ENCODE assay signal across 19 mouse cellular contexts in the genomic region with DNA sequence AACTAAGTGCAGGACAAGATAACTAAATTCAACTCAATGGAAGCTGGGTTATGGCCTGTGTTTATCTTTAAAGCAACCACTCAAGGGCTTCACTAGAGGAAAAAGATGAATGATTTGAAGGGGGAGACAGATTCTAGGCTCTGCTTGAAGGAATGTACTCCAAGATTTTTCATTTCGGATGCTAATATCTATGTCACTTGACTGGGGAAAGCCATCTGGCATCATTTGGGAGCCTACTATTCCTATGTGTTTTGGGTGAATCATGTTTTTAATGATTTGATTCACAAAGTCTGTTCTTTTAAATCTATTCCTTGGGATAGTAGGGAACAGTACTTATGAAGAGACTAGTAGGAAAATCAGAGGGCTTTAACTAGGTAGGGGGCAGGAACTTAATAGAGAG.
A peak's percentile ranks its signal among the peaks of the same experiment; 100 is the strongest.
DNase-seq lines count a peak whose midpoint lies in the region; ATAC-seq lines count a peak whose summit lies in the region.
"Had no signal": no experiment of that assay in that cellular context is flagged by ENCODE, and none has a peak within 500 bp of the region (broad histone marks: within the 10 kb centered on the region; RNA-seq: fewer than 3 reads in every experiment).

No protein-coding gene starts in this region.

- no peak overlapping the region for H3K4me3 ChIP-seq in forebrain, embryonic 14.5 days (ENCODE audit: low read depth, low read length)
- H3K4me3 ChIP-seq in forebrain, embryonic 12.5 days (replicated peaks), result no peak overlapping the region
- H3K4me3 ChIP-seq: gastrocnemius, adult 2 months; hindbrain, embryonic 12.5 days; hindbrain, embryonic 15.5 days had no signal

- H3K36me3 ChIP-seq in forebrain, embryonic 14.5 days (ENCODE audit: control insufficient read depth, insufficient read depth, low read length), result no peaks in the 10 kb centered on the region
- no peaks in the 10 kb centered on the region for H3K36me3 ChIP-seq in forebrain, embryonic 12.5 days (replicated peaks)
- H3K36me3 ChIP-seq: hindbrain, embryonic 12.5 days; hindbrain, embryonic 15.5 days had no signal

- no peak overlapping the region for H3K4me2 ChIP-seq in forebrain, embryonic 14.5 days (ENCODE audit: low read length)
- no peak overlapping the region for H3K4me2 ChIP-seq in forebrain, embryonic 12.5 days
- H3K4me2 ChIP-seq: heart, embryonic 11.5 days; hindbrain, embryonic 12.5 days; hindbrain, embryonic 15.5 days had no signal

- no peak for ATAC-seq in forebrain, embryonic 14.5 days
- ATAC-seq in forebrain, embryonic 12.5 days (ENCODE audit: low FRiP score), result no peak
- ATAC-seq: activated CD4-positive, CD25-positive, alpha-beta regulatory T cell, adult 4 months had no signal

- no peaks in the 10 kb centered on the region for H3K4me1 ChIP-seq in forebrain, embryonic 14.5 days (ENCODE audit: control insufficient read depth, insufficient read depth, low read length)
- H3K4me1 ChIP-seq in forebrain, embryonic 12.5 days, result no peaks in the 10 kb centered on the region
- H3K4me1 ChIP-seq: hindbrain, embryonic 12.5 days had no signal

- H3K9me3 ChIP-seq in forebrain, embryonic 14.5 days (replicated peaks; ENCODE audit: control insufficient read depth, low read length), result no peaks in the 10 kb centered on the region
- no peaks in the 10 kb centered on the region for H3K9me3 ChIP-seq in forebrain, embryonic 12.5 days
- H3K9me3 ChIP-seq: hindbrain, embryonic 12.5 days; hindbrain, embryonic 15.5 days had no signal

- 87% methylated on average over 1 of the region's 1 CpGs for WGBS in forebrain, embryonic 14.5 days
- WGBS in forebrain, embryonic 12.5 days, result 94% methylated on average over 1 of the region's 1 CpGs

- no peak overlapping the region for H3K9ac ChIP-seq in forebrain, embryonic 14.5 days (ENCODE audit: low read length)
- no peak overlapping the region for H3K9ac ChIP-seq in forebrain, embryonic 12.5 days
- H3K9ac ChIP-seq: hindbrain, embryonic 12.5 days; hindbrain, embryonic 15.5 days had no signal

- H3K27ac ChIP-seq in forebrain, embryonic 14.5 days (ENCODE audit: low read depth, low read length), result no peak overlapping the region
- H3K27ac ChIP-seq in forebrain, embryonic 12.5 days, result no peak overlapping the region
- H3K27ac ChIP-seq: gastrocnemius, adult 2 months; hindbrain, embryonic 12.5 days; hindbrain, embryonic 15.5 days had no signal

- no peaks in the 10 kb centered on the region for H3K27me3 ChIP-seq in forebrain, embryonic 14.5 days (replicated peaks; ENCODE audit: control insufficient read depth, insufficient read depth, low read length)
- H3K27me3 ChIP-seq in forebrain, embryonic 12.5 days, result no peaks in the 10 kb centered on the region
- H3K27me3 ChIP-seq: hindbrain, embryonic 12.5 days; hindbrain, embryonic 15.5 days had no signal

- DNase-seq in forebrain, embryonic 14.5 days (ENCODE audit: low spot score), result peak; percentile 12
- peak; percentile 10 for DNase-seq in layer of hippocampus, adult 11-12 months (ENCODE audit: low spot score)
- no peak for DNase-seq in layer of hippocampus, postnatal 25 days (ENCODE audit: extremely low spot score in 1 of 2, low spot score in 1 of 2)
- peak; percentile 40 for DNase-seq in brain, adult 2 months (ENCODE audit: low read depth, low spot score)
- peak; percentile 8 for DNase-seq in telencephalon, adult 2 months (ENCODE audit: low read depth, low spot score)
- DNase-seq in spleen, postnatal 4 days (ENCODE audit: low spot score in 2 of 2), result no peak
- DNase-seq: adrenal gland, adult 8-10 months; adrenal gland, postnatal 25 days; cerebellum, adult 11-12 months; cerebellum, adult 8-10 months; cerebellum, postnatal 14 days; gastrocnemius, adult 2 months; gastrocnemius, postnatal 14 days; heart, adult 11 months had no signal

Comparison
In these comparisons a context has a peak if more than half of its experiments do, and no peak if none do; other contexts are left out.
1. DNase-seq: peak in forebrain, embryonic 14.5 days (single experiment), layer of hippocampus, adult 11-12 months (single experiment), brain, adult 2 months (single experiment) and telencephalon, adult 2 months (single experiment); none in layer of hippocampus, postnatal 25 days (0 of 2) and spleen, postnatal 4 days (0 of 2).